Mouse (Mus musculus) brain, embryonic 14.5 days (tissue): Measurements from ENCODE around the gene Rcvrn. TPM values are rescaled to one million over a fixed set of nuclear protein-coding genes. Genes with fewer than 3 reads are reported as not detected.

Experiments
- DNase-seq: peaks from one replicate; pipeline ENCODE4 v3.0.0-alpha.2; 2011; ENCODE audit warnings: low read depth
- CTCF ChIP-seq: fragments of 200-500 bp; IDR thresholded peaks from 2 replicates; pipeline ENCODE4 v1.5.1; 2012; ENCODE audit warnings: inconsistent platforms, mild to moderate bottlenecking, moderate library complexity, borderline replicate concordance; ENCODE audit not compliant: insufficient read depth, insufficient read length; ENCODE audit errors: extremely low read depth
- POLR2A ChIP-seq: fragments of 200-500 bp; IDR thresholded peaks from 2 replicates; pipeline ENCODE4 v1.6.1; 2012; ENCODE audit warnings: mild to moderate bottlenecking, inconsistent platforms, borderline replicate concordance; ENCODE audit not compliant: poor library complexity, insufficient read depth, insufficient read length, severe bottlenecking; ENCODE audit errors: extremely low read depth
- polyA plus RNA-seq: library from polyadenylated mRNA; depleted of rRNA; stranded (reverse); fragments of >200 nt; gene quantifications from 2 replicates; pipeline ENCODE4 v1.2.3, GENCODE M21; 2012; rRNA removed

Gene Rcvrn
- polyA plus RNA-seq, 1 experiment = 0.21 TPM

DNA sequence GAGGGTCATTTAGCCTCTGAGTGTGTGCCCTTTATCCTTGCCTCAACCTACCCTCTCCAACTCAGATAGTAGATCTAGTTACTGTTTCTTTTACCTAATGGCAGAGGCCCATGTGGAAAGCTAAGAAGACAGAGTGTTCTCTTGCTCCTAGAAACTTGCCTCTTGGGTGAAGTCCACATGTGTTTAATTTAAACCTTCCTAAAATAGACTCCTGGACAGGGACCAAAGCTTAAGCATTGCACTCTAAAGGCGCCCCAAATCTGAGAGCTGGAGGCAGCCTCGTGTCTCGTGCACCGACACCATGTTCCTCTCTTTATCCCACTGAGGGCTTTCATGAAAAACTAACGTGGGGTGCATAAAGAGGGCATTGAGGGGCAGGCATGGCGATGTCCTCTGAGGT is 32.0 kb downstream of the Rcvrn start:
- no peak for TF ChIP-seq POLR2A
- no peak for TF ChIP-seq CTCF
- no peak for DNase-seq

DNA sequence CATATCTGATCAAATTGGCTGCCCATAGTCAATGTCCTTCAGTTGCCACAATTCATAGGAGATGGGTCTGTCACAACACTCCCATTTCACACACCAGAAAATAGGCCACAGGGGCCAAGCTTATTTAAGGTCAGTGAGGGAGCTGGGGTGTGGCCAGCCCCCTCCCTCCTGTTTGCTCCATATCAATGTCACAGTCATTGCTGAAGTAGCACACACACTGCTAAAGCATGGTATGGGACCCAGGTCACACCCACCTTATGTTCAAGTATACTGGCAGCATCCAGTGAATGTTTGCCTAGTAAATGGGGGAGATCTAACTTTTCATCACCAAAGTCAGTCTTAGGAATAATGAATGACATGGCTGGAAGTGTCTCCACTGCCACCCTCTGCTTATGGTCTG is 33.6 kb downstream of the Rcvrn start:
- no peak for DNase-seq
- TF ChIP-seq CTCF (no peak), POLR2A (no peak)

DNA sequence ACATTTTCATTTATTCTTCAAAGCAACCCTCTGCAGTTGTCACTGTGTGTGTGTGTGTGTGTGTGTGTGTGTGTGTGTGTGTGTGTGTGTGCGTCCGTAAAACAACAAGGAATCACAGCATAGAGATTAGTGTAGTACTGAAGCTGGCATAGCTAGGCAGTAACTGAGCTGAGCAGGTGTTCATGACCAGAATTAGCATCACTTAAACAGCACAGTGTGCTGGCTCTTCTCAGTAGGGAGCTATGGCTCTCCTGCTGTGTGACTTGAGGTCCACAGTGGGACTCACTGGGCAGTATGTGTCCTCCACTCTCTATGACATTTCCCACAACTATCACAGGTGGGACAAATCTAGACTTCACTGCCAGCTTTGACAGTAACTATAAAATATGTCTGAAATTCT is 35.9 kb downstream of the Rcvrn start:
- TF ChIP-seq POLR2A = no peak
- TF ChIP-seq CTCF = no peak
- no peak for DNase-seq

DNA sequence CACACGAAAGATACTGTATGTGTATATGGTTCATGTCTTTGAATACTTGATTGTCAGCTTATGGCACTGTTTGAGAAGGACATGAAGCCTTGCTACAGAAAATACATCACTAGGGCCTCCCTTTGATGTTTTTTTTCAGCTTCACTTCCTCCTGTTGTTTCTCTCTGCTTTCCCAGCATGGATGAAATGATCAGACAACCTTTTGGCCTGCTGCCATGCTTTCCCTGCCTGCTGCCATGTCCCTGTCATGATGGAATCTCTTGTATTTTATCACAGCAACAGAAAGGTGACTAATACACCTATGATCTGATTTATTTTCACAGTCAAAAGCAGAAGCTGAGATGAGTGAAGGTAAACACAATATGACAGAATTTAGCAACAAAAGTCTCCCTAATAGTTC is 38.6 kb downstream of the Rcvrn start:
- TF ChIP-seq CTCF = no peak
- TF ChIP-seq POLR2A = no peak
- no peak for DNase-seq

DNA sequence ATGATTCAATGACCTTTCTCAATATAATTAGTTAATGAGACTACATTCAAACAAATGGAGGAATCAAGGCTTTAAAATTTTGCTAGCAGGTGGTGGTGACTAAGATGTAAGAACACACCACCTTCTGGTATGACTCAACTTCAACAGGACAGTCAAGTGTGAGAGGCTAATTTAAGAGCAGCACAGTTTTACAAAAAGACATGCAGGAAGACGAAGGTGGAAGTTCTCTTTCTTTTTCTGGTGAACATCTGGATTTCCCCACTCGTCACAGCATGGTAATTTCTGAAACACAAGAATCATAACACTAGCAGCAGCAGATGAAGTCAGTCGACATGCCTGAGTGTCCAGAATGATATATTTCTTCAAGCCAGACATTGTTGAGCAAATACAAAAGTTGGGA is 39.5 kb downstream of the Rcvrn start:
- DNase-seq = no peak
- TF ChIP-seq CTCF (no peak), POLR2A (no peak)

DNA sequence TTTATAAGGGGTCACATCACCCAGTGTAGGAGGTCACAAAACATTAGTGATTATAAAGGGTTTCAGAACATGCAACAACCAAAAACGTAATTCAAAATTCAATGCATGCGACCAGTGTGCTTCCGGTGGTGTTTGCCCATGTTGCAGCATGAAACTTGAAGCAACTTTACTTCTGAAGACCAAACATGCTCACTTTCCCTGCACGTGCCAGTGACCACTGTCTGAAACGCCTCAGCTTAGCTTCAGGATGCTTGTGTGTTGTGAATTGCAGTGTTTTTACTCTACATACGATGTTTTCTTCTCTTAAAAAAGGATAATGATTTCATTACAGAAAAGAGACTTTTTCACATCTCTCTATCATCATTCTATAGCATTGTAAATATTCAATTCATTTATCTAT is 43.2 kb downstream of the Rcvrn start:
- TF ChIP-seq POLR2A (no peak), CTCF (no peak)
- DNase-seq = no peak

DNA sequence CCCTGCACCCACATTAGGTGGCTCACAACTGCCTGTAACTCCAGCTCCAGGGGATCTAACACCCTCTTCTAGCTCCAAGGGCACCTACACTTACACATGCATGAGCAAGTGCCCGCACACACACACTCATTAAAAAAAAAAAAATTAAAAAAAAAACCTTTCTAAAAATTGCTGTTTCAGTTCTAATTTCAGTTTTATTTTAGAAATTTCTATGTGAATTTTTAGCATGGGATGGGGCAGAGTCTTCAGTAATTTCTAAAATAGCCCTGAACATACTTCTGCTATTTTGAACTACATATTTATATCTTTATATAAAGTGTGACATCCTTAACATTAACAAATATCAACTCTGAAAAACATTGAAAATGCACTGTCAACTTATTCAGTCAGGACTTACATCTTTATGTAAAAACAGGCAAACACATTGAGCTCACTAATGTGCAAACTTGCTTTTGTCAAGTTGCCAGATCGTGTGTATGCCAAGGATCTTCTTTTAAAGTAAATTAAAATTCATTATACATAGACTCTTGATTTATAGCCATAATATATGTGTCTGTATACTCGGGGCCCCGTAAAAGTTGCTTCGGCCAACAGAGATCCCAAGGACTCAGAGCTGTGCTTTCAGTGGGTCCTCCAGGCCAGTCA is 43.8 kb downstream of the Rcvrn start:
- peak; percentile 43 for DNase-seq
- no peak for TF ChIP-seq POLR2A
- no peak for TF ChIP-seq CTCF

DNA sequence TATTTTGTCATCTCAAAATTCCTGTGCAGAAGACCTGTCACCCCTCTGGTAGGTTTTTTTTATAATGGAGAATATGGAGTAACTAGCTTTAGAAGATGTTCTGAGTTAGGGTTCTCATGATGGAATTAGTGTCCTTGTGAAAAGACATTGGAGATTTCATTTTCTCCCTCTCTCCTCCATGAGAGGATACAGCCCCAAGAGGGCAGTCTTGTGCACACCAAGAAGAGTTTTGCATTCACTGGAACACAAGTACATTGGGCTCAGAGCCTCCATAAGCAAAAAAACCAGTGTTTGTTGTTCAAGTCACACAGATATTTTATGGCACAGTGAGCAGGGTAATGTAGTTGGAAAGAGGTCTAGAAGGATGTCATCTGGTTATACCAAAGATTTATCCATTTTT is 46.4 kb downstream of the Rcvrn start:
- DNase-seq = no peak
- TF ChIP-seq CTCF (peak; percentile 8; the same call in 1 of the 2 replicates), POLR2A (no peak)

Other genes with a start within 250 kb of the Rcvrn start
- 18.5 and 22.1 TPM in 2 replicates for gene Gas7, start 239.9 kb upstream of the Rcvrn start, polyA plus RNA-seq
- 0.04 and 0.05 TPM in 2 replicates for gene Glp2r, start 75.8 kb downstream of the Rcvrn start, polyA plus RNA-seq
- gene Gsg1l2, start 79.3 kb downstream of the Rcvrn start, polyA plus RNA-seq = not detected in 2 replicates
- 0.10 TPM in 1 of 2 replicates, not detected in the other for gene Dhrs7c, start 102.9 kb downstream of the Rcvrn start, polyA plus RNA-seq
- gene Usp43, start 226.8 kb downstream of the Rcvrn start, polyA plus RNA-seq = 1.4 and 1.6 TPM in 2 replicates